Mouse (Mus musculus) embryo, embryonic 9.5 days (tissue): ENCODE data around the gene Ppif.

ENCODE experiments used
- DNase-seq: peaks from one replicate; pipeline ENCODE4 v3.0.0-alpha.2; 2017; ENCODE audit errors: extremely low spot score

Ppif gene

DNA sequence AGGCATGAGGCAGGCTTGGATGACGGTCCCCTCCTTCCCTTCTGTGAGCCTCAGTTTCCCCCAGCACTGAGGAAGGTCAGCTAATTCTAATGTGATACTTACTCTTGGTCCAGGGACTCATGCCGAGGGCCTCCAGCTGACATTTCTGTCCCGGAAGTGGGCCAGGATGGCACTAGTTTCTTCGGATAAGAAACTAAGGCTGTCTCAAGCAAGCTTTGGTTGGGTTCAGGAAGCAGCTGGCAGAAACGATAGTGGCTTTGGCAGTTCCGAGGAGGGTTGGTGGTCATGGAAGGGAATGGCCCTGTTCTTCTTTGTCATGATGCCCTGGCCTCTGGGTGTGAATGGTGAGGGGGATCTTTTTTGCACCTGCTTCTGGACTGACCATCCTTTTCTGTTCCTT lies 1.1 kb downstream of the Ppif start:
- DNase-seq: no peak

DNA sequence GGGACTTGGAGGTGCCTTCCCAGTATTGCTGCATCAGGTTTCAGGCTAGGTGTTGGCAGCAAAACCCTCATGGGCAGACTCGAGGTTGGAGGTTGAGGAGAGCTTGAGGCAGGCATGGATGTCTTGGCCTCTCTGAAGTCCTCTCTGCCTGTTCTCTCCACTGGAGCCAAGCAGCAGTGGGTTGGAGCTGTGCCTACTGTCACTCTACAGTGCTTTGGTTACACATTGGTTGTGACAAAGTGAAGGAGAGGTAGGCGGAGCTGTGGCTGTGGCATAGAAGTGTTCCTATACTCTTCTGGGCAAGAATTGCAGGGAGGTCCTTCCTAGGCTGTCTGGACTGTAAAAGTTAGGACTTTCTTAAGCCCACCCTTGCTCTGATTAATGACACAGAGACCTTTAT lies 2.4 kb downstream of the Ppif start:
- DNase-seq: no peak

DNA sequence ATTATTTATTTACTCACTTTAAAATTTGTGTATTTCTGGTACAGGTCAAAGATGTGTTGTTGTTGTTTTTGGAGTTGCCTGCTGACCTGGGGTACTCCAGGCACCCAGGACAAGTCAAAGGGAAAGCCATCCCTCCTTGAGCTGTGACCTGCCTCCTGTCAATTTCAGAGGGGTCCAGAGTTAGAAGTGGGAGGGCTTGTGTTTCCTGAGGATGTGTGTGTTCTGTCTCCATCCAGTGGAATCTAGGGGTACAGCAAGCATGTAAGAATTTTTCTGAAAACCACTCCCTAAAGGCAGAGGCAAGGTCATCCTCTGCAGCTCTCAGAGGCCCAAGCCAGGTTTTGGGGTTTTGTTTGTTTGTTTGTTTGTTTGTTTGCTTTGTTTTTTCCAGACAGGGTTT lies 8.0 kb downstream of the Ppif start:
- peak; percentile 51 for DNase-seq

GRCm38 (mm10) chr14:25707691-25708181 lies 13.8 kb downstream of the Ppif start:
- peak; percentile 60 for DNase-seq

DNA sequence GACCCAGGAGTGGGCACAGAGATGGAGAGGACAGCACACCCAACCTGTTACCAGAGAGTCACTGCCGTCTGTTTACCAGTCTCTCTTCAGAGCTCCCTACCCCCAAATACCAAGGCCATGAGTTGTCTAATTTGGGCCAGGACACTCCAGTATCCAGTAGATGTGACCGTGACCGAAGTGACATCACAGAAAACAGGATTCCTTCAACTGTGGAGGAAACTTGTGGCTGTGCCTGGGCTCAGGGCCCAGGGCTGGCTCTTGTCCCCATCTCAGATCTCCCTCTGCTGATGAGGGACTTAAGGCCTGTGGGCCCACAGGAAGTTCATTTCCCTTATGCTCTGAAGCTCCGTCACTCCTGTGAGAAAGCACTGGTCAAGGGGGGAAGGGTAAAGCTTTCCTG lies 14.5 kb downstream of the Ppif start:
- DNase-seq: peak; percentile 20

GRCm38 (mm10) chr14:25708917-25709316 lies 15.0 kb downstream of the Ppif start:
- DNase-seq: peak; percentile 33

- peak; percentile 17 for DNase-seq
Measured at GRCm38 (mm10) chr14:25710073-25710472, 16.1 kb downstream of the Ppif start.

GRCm38 (mm10) chr14:25710681-25711080 lies 16.7 kb downstream of the Ppif start:
- DNase-seq: no peak

DNA sequence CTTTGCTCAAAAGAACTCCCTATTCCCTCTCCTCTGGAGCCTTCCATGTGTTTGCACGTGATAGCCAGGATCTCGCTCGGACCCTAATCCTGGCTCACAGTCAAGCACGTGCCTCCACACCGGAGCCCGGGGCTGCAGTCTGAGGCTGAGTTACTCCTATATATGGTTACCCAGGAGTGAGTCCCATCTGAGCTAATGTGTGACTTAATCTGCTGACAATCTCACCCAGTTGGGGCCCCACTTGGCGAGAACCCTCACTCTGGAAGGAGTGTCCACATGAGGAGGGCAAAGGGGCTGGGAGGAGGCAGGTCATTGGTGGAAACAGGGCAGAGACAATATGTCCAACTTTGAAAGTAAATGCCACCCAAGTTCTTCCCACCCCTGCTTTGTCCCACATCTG lies 17.2 kb downstream of the Ppif start:
- no peak for DNase-seq

- DNase-seq: no peak
Measured at GRCm38 (mm10) chr14:25711602-25712001, 17.6 kb downstream of the Ppif start.

DNA sequence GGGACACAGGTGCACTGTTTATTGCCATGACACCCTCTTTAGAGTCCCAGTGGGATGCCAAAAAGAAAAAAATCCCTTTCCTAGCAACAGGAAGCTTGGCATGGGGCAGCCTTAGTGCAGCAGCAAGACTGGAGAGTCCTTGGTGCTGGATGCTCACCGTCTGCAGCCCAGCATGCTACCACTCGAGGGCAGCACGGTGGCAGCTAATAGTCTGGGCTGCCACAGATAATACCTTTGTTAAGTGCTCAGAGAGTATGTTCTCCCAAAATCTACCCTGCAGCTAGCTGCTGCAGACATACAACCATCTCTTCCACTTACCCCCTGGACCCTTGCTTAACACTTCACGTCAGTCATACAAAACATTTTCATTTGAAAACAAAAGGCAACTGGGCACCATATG lies 19.5 kb downstream of the Ppif start:
- DNase-seq: peak; percentile 27

DNA sequence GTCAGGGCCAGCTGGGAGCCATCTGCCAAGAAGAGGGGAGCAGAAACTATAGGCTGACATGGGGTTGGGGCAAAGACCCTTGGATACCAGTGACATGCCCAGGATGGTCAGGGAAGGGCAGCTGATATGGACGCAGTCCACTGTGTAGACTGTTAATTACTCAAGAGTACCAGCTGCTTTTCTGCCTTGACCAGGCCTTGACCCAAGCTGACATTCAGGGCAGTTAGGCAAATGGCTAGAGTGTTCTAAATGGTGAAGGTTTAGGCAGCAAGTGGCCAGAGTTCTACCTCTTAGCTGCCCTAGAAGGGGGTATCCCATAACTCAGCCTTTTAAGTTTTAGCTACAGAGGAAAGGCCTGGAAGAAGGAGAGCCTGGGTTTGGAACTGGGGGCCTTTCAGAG lies 22.6 kb downstream of the Ppif start:
- DNase-seq: no peak

DNA sequence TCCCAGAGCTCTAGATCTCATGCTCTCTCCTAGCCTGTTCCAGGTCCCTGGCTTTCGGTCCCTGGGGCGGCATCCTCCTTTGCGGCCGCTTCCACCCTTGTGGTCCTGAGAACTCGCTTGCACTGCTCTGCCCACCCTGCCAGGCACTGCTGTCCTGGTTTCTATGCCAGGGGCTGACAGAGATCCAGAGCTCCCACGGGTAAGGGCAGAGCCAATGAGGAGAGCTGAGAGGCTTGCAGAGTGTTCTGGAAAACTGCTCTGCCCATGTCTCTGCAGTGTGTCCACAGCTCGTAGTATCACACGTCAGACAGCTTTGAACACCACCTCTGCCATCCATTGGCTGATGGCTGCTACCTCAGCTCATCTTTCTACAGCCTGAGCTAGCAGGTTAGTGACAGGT lies 23.8 kb downstream of the Ppif start:
- no peak for DNase-seq

GRCm38 (mm10) chr14:25718471-25718870 lies 24.5 kb downstream of the Ppif start:
- peak; percentile 76 for DNase-seq

DNA sequence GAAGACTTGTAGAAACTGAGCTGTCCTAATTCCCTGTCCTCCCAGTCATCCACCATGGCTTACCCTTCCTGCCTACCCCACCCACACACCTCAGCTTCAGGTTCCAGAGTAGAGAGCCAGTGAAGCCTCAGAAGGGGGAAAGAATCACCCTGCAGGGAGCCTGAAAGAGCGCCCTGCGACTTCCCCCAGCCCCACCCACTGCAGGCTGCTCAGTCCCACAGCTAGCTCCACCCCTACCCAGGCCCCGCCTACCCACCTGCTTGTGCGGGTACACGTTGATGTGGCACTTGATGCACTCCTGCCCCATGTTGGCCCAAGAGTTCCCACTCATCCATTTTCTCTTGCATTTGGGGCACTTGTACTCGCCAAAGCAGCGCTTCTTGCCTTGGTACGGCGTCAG lies 25.4 kb downstream of the Ppif start:
- DNase-seq: no peak

DNA sequence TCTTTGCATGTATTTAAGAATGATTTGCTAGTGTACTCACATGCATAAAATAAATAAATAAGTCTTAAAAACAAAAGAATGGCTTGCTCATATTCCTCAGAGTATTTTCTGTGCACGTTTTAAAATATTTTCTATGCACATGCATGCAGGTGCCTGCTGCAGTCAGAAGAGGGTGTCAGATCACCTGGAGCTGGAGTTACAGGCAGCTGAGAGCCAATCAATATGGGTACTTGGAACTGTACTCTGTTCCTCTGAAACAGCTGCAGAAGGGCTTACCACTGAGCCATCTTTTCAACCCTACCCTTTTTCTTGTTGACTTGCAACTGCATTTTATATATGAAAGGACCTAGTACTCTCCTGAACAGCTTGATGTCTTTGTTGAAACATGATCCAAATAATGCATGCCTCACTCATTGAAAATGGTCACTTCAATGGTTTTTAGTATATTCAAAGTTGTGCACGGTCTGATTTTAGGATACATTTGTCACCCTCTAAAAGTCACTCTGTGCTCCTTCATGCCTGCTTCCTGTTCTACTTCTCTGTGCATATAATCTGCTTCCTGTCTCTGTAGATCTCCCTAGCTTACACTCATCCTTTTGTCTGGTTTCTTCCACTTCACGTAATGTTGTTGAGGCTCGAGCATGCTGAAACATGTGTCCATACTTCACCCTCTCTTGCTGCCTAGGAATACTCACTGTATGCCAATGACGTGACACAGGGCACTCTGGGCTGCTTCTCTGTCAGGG lies 27.2 kb downstream of the Ppif start:
- no peak for DNase-seq

DNA sequence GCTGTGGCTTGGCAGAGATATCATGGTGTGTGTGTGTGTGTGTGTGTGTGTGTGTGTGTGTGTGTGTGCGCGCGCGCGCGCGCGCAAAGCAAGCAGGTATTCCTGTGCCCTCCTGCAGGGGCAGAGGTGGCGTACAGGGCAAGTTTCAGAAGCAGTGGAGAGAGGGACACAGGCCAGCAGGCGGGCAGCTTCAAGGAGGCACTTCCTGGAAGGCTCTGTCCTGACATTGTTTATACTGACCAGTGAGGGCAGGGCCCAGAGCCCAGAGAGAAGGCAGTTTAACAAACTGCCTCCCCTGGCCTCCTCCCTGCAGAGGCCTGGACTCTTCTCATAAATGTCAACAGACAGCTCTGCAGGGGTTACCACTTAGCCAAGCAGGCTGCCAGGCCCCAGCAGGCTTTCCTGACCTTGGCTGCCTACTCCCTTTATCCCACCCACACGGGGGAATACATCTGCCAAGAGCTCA lies 31.1 kb downstream of the Ppif start:
- DNase-seq: no peak

GRCm38 (mm10) chr14:25725690-25726089 lies 31.7 kb downstream of the Ppif start:
- no peak for DNase-seq

DNA sequence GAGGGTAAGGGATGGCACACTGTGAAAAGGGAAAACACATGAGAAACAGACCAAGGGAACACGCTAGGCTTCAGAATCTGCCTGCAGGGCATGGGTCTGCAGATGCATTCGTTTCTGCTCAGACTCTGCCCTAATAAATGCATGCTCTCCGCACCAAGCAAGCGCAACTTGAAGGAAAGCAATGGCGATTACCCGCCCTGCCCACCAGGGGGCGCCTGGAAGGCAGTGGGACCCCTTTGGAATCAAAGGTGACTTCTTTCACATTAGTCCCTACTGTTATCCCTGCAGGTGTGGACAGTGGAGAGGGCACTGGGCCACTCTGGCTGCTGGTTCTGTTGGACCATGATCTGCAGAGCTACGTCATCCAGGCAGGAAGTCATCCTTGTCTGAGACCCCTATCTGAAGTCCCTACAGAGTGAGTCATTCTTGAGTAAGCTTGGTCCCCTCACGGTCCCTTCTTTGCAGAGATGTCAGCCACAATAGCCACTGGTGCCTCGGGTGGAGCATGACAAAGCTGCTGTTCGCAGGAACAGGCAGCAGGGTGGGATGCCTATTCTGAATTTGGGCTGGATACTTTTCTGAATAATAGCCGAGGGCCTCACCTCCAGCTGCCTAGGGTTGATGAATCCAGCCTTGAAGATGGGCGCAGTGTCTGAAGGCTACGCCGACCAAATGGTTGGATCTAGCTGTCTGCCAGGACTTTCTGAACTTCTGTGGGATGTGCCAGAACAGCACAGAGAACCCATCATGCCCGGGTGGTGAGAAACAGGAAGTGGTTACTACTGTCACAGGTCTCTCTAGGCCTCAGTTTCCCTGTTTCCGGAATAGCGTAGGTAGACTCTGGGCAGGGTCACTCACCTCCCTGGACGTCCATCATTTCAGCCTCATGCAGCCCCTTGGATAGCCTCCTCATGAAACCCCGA lies 32.5 kb downstream of the Ppif start:
- DNase-seq: no peak

DNA sequence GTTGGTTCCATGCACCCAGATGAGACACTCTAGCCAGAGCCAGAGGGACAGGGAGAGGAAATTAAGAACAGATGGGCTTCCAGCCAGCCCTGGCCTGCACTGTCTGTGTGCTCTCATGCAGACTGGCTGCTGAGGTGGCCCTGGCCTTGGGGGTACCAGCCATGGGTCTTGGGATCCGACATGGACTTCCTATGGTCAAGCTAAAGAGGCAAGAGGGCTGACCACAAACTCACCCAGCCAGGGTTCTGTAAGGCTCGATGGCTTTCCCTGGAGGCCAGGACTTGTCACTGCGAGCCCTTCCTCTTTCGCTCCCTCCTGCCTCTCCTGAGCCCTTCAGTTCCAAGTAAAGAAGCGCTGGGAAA lies 33.2 kb downstream of the Ppif start:
- DNase-seq: no peak

DNA sequence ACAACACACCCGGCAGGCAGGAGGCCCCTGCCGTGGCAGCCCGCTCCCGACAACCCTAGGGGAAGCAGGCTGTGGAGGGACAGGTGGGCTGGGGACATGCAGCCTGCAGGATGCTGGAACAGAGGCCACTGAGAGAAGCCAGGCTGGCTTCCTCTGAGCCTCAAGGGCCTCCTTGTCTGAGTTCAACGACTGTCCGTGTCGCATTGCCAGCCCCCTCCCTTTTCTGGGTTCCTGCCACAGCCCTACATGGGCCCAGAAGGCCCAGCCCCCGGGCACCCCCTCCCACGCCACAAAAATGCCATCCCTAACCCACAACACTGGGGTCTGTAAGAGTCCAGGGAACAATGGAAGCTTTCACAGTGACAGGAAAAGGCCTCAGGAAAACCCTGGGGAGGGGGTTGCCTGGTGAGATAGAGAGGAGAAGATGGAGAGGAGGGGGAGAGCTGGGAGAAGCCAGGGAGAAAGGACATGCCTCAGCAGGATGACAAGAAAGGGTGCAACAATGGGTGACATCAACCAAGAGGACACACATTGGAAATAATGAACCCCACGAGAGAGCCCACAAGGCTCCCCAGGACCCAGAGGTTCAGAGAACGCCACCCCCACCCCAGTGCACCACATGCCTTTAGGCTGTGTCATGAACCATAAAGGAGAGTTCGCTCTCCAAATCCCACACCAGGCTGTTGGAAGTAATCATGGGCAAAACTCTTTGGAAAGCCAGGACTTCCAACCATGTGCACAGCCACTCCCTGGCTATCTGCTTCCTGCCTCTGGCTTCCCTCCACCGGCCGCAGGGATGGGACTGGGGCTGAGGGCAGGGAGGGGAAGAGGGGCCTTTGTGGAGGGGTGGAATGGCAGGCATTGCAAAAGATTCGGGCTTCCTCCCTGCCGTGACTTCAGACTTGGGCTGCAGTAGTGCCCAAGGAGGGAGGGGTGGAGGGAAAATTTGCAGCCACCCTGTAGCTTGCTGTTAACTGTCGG lies 41.1 kb downstream of the Ppif start:
- DNase-seq: peak; percentile 42

DNA sequence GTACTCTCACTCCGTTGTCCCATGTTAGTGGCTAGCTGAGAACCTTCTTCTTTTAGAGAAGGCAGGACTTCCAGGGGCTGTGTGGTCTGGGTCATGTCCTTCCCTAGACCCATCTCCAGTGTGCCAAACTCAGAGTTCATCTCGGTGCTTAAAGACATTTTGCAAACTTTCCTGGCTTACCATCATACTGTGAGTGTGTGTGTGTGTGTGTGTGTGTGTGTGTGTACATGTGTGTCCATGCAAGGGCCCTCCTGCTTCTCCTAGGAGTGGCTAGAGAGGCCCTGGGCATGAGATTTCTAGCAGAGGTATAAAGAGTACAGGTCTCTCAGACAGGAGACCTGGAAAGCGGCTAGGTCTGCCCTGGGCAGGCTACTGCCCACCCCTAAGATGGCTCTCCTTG lies 42.2 kb downstream of the Ppif start:
- DNase-seq: no peak
